Mouse (Mus musculus): Measurements from ENCODE around the gene Pde10a.

- TF ChIP-seq CTCF (IDR thresholded peaks at IDR 0.05; ENCODE audit: low read depth, low read length) (no peak), POLR2A (IDR thresholded peaks at IDR 0.05; ENCODE audit: extremely low read depth, insufficient read depth, low read length) (no peak)
Measured at GRCm38 (mm10) chr17:8566850-8567249, 41.7 kb downstream of the Pde10a start, which contains the start of gene Gm17087.
